Mouse (Mus musculus): ENCODE data around the gene Mrgprh.

Gene Mrgprh

DNA sequence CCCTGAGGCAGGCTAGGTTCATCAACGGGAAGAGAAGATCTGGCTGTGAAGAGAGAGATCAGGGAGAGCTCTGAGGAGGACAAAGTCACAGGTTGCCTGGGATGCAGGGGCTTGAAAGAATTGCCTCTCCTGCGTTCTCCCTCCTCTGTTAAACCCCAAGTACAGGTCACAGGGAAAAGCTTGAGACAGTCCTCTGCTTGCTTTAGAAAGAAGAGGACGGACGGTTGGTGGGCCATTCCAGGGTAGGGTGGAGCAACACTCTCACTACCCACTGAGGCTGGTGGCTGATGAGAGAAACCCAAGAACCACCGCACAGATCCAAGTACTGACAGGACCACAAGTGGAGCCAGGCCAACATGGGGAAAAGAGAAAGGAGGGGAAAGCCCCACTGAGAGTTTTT, at the start of gene Mrgprh:
Mrgprh (plus strand) TSS at position 301 of the 400 bp plus-strand sequence.
- in situ Hi-C loops (cut with MboI, MseI): loop anchor here (5.0 kb wide), 1 partner anchor 37 kb away; the partner anchor contains the start of gene Pnldc1

DNA sequence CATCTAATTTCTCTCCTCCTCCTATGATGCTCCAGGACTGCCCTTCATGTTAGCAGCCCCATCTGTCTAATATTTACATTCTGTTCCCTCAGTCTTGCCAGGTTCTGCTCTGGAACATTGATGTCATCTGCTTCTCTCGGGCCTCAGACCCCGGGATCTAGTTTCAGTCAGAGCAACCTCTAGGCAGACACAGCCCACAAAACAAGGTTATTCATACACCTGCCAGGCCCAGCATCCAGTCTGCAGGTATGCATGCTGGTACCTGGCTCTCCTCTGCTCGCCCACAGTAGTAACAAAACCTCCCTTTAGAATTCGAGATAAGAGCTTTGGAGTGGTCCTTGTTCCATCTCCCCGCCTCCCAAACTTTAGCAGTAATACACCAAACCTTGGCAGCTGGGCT, 45.5 kb upstream of the Mrgprh start:
- in situ Hi-C loops (cut with MboI, MseI): loop anchor here (25.0 kb wide), 1 partner anchor 507 kb away; no protein-coding TSS in a partner anchor

DNA sequence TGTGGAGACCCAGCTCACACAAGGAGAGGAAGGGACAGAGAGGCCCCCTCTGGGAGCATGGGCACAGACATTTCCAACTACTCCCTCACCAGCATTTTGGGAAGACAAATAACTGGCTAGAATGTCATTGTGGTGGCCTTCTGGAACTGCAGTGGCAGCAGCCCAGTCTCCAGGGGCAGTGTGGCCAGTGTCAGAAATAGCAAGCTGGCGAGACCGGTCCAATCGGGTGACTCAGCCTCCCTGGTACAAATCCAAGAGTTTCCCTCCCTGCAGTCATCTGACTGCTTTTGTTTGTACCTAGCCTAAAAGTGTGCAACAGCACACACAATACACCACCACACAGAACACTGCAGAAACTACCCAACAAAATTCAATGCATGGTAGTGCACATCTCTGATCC, 43.6 kb upstream of the Mrgprh start:
- in situ Hi-C loops (cut with MboI, MseI): loop anchor here (25.0 kb wide), 1 partner anchor 505 kb away; no protein-coding TSS in a partner anchor

DNA sequence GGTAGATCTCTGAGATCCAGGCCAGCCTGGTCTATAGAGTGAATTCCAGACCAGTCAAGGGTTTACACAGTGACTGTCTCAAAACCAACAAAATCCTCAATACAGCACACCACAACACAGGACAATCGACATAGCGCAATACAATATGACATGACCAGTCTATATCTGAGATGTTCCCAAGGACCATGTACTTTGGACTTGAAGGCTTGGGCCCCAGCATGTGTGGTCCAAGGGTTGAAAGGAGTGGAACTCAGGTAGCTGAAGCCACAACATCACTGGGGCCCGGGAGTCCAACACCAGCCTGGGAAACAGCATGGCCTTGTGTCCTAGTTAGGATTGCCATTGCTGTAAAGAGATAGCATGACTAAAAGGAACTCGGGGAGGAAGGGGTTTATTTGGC, 43.2 kb upstream of the Mrgprh start:
- in situ Hi-C loops (cut with MboI, MseI): loop anchor here (25.0 kb wide), 1 partner anchor 505 kb away; no protein-coding TSS in a partner anchor

DNA sequence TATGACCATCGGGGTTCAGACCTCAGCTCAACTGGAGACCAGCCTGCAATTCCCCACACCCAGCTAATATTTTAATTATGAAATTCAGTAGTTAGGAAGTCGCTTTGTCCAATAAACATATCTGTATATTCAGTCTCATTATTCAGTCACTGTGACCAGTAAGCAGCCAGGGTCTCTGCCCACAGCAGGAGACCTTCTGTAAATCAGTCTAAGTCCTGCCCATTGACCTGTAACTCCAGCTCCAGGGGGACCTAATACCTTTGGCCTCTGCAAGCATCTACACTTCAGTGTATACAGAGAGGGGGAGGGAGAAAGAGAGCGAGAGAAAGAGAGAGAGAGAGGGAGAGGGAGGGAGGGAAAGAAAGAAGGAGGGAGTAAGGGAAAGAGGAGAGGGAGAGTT, 41.5 kb upstream of the Mrgprh start:
- in situ Hi-C loops (cut with MboI, MseI): loop anchor here (25.0 kb wide), 1 partner anchor 503 kb away; no protein-coding TSS in a partner anchor

DNA sequence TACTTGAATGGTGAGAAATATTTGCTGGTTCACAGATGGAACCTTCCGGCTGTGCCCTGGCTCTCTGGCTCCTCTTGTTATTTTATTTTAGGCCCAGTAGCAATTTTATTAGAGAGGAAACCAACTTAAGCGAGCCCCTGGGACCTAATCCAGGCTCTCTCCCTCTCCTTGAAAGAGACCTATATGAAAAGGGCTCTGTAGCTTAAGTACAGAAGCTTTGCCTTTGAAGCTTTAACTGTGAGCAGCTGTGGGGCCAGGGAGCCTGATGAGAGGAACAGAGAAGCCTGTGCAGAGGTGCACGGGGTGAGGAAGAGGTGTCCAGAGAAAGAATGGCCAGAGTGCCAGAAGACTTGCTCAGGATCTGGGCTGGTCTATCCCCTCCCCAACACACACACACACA, 41.0 kb upstream of the Mrgprh start:
- in situ Hi-C loops (cut with MboI, MseI): loop anchor here (25.0 kb wide), 1 partner anchor 502 kb away; no protein-coding TSS in a partner anchor

DNA sequence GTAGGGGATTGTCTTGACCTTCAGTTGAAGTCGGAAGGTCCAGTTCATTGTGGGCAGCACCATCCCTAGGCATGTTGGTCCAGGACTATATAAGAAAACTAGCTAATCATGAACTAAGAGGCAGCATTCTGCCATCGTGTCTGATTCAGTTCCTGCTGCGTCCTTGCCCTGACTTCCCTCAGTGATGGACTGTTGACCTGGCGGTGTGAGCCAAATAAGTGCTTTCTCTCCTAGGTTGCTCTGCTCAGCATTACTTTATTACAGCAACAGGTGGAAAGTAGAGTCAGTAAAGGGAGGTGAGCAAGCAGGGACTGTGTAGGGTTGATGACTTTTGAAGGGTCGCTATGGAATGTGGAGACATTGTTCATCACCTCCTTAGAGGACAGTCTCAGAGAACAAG, 40.1 kb upstream of the Mrgprh start:
- in situ Hi-C loops (cut with MboI, MseI): loop anchor here (25.0 kb wide), 1 partner anchor 502 kb away; no protein-coding TSS in a partner anchor

DNA sequence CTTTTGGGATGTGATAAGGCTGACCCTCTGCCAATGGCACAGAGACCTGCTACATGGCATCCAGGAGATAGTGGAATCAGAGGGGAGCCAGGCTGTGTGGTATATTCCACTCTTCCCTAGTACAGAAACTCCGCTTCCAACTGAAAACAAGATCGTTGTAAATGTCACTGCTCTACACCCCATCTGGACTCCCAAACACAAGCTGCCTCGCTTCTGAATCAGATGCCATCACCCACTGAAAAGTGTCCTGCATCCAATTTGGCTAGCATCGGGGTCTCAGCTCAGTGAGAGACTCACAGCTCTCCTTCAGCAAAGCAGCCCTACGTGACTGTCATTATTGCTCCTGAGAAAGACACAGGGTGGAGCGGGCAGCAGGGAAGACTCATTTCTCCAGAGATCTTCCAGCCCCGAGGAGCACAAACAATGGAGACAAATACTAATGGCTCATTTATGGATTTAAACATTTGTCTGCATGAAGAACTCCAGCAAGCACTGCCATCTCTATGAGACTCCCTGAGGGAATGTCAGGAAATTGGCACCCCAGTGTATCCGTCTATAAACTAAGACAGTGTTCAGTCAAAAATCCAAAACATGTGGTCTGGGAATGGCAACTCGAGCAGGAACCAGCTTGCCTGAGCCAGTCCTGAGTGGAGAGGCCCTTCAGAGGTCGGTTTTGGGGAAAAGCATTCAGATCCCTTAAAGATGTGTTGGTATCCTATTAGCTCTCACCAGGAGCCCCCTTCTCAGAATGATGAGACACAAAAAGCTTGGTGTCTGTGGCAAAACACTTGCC, 36.2 kb upstream of the Mrgprh start:
- in situ Hi-C loops (cut with MboI, MseI): loop anchor here (25.0 kb wide), 1 partner anchor 498 kb away; no protein-coding TSS in a partner anchor

DNA sequence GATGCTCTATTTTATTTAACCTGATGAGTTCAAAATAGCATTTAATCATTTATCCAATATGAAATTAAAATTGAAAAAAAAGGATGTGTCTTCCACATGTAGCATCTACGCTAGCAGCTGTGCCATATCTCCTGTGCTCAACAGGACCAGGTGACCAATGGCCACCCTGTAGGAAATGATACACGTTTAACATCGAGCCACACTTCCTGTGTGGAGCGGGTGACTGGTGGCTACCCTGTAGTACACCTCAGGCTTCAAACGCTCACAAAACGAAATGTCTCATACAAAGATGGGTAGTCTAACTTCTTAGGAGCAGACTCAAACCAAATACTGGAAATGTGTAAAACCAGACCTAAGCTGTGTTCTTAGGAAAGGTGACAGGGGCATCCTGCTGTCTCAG, 32.0 kb upstream of the Mrgprh start:
- in situ Hi-C loops (cut with MboI, MseI): loop anchor here (25.0 kb wide), 1 partner anchor 493 kb away; no protein-coding TSS in a partner anchor

DNA sequence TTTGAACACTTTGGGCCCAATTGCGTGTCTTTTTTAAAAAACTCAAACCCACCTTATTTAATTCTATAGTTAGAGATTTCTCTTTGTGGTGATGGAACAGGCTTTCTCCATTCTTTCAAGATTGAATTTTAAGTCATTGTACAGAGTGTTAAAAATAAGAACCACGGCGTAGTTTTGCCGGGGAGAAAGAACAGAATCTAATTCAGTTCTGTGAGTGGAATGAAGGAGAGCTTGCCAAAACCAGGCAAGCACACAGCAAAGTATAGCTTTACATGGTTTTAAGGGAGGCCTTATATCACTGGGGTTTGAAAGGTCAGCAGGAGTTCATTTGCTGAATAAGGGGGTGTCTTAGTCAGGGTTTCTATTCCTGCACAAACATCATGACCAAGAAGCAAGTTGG, 31.3 kb upstream of the Mrgprh start:
- in situ Hi-C loops (cut with MboI, MseI): loop anchor here (25.0 kb wide), 1 partner anchor 493 kb away; no protein-coding TSS in a partner anchor

DNA sequence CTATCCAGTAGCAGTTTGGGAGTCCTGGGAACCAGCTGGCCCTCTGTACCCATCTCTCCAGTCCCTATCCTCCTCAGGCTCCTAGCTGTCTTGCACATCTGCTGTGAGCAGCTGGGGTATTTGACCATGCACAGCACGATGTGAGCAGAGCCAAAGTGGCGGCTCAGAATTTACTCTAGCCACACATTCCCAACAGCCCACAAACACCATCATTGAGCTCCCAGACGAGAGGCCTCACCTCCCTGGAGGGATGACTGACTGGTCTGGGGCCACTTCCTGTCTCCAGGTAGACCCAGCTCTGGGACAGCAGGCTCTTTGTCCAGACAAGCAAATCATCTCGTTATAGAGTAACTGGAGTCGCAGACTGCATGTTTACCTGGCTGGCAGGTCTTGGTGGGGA, 30.0 kb upstream of the Mrgprh start:
- in situ Hi-C loops (cut with MboI, MseI): loop anchor here (25.0 kb wide), 1 partner anchor 491 kb away; no protein-coding TSS in a partner anchor

DNA sequence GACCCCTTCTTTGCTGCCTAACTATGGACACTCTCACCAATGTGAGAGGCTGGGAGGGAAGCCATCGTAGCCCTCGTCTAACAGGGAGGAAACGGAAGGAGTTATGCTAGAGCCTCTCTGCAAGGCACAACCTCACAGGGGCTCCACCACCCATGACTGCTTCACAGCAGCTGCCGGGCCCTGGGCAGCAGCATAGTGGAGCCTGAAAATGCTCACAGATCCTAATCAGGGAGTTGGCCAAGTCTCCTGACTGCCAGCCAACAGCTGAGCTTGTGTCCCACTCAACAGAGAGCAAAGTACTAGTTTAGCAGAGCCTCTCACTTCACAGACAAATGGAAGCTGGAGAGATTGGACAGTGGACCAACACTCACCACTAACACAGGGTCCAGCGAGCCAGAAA, 29.4 kb upstream of the Mrgprh start:
- in situ Hi-C loops (cut with MboI, MseI): loop anchor here (25.0 kb wide), 1 partner anchor 491 kb away; no protein-coding TSS in a partner anchor

DNA sequence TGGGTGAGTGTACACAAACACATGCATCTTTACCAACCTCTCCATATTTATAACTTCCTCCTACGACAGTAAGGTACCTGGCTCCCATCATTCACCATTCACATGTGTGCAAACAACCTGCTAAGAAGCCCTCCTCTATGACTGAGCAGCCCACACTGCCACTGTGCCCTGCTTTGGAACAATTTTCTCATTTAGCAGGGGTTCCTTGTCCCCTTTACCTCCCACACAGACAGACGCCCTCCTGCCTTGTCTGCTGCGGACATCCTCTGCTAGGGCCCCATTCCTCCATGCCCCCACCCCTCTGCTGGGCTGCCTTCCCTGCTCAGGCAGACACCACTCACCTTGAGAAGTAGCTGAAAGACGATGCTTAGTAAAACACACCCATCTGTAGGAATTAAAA, 28.1 kb upstream of the Mrgprh start:
- in situ Hi-C loops (cut with MboI, MseI): loop anchor here (25.0 kb wide), 1 partner anchor 490 kb away; no protein-coding TSS in a partner anchor

DNA sequence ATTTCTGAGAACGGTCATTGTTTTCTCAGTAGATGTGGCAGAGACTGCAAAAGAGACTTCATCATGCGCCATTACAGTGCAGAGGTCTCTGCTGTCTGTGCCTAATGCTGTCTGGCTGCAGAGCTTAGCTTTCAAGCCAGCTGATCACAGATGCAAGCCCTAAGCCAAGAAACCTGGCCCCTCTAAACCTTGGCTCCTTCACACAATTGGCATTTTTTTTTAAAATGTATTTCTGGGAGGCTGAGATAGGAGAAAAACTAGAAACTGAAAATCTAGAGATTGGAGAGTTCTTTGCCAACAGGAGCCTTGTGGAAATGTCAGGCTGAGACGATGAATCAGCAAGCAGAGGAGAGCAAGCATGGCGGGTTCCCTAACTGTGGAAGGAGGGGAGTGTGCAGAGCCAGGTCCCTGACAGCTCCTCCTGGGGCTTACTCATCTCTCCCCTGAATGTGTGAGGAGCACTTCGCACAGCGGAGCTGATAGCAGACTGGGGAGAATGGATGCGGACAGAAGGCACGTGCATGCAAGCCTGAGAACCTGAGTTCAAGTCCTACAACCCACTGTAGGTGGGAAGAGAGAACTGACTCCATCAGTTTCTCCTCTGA, 26.0 kb upstream of the Mrgprh start:
- in situ Hi-C loops (cut with MboI, MseI): loop anchor here (25.0 kb wide), 1 partner anchor 487 kb away; no protein-coding TSS in a partner anchor

DNA sequence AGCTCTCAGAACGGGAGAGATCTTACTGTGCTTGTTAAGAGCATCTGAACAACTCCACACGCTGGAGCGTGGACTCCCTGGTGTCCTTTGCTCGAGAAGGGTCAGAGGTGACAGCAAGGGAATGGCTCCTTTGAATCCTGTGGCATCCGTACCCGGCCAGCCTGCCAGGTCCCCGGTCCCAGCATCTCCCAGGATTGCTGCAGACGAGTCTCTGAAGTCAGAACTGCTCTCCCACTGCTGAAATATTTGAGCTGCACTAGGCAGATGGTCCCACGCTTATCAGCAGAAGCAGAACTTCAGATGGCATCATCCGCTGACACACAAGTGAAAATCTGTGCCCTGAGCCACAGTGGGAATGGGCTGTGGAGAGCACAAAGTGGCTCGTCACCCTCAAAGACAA, 24.1 kb upstream of the Mrgprh start:
- in situ Hi-C loops (cut with MboI, MseI): no loop called here

DNA sequence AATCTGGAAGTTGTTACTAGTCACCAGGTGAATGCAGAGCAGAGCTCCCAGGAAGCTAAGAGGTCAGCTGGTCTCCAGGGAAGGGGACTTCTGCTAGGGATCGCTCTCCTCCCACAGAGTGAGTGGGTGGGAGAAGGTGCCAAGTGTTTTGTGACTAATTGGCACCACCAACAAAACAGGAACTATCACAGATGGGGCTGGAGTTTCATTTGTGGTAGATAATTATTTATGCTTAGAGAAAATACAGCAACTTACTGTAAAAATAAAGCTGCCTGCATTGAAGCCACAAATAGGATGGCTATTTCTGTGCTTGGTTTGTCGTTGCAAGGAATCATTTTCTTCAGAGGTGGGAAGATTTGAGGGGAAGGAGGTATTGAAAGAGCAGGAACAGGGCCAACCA, 22.0 kb upstream of the Mrgprh start:
- in situ Hi-C loops (cut with MboI, MseI): no loop called here

DNA sequence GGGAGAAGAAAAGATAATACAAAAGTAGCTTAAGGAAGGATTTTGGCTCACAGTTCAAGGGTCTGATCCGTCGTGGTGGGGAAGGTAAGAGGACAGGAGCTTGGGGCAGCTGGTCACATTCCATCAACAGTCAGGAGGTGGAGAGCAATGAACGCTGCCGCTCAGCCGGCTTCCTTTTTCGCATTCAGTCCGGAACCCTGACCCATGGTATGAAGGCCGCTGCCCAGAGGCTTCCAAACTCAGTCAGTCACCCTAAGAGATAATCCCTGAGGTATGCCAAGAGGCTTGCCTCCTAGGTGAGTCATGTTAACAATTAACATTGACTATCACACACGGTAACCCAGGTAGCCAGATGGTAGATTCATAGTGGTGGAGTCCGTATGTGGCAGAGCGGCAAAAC, 21.4 kb upstream of the Mrgprh start:
- in situ Hi-C loops (cut with MboI, MseI): no loop called here

DNA sequence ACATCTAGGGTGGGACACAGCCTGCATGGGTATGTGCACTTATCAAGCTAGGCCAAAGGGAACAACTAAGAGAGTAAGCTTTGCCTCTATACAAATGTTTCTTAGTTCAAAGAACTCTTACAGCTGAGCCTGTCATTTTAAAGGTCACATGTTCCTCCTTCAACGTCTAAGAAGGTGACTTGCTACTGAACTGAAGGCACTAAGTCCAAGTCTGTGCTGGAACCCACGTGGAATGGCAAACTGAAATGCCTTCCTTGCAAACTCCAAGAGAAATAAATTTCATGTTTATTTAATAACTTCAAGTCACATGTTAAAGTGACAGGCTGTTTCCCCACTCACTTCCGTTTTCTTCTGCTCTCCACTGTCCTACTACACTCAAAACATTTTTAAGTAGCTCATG, 18.4 kb upstream of the Mrgprh start:
- in situ Hi-C loops (cut with MboI, MseI): no loop called here

DNA sequence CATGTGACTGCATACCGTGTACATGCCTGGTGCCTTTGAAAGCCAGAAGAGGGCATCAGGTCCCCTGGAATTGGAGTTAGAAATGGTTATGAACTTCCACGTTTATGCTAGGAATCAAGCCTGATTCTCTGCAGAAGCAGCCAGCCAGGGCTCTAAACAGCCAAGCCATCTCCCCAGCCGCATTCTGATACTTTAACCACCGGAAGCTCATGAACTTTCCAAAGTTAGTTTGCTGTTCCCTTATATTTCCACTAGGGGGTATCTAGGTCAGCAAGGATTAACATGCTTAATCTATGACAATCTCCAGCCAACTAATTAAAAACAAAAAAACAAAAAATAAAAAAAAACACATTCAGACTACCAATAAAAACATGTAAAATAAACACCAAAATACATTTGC, 17.8 kb upstream of the Mrgprh start:
- in situ Hi-C loops (cut with MboI, MseI): no loop called here

DNA sequence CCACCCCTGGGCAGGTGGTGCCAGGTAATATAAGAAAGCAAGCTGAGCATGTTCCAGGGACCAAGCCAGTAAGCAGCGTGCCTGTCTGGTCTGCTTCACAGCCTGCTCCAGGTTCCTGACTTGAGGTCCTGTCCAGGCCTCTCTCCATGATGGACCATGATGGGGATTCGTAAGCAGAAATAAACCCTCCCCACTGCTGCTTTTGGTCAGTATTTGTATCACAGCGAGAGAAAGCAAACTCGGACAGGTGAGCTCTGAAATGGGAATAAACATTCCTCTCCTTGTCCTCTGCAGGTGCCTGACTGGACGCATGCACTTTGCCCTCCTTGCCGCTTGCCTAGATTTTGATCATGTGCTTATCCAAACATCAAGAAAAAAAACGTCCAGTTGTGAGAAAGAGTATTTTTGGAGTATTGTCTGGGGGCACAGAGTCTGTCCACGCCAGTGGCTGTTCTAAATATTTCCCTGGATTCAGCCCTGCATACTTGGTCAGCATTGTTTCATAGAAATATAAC, 16.8 kb upstream of the Mrgprh start:
- in situ Hi-C loops (cut with MboI, MseI): no loop called here

DNA sequence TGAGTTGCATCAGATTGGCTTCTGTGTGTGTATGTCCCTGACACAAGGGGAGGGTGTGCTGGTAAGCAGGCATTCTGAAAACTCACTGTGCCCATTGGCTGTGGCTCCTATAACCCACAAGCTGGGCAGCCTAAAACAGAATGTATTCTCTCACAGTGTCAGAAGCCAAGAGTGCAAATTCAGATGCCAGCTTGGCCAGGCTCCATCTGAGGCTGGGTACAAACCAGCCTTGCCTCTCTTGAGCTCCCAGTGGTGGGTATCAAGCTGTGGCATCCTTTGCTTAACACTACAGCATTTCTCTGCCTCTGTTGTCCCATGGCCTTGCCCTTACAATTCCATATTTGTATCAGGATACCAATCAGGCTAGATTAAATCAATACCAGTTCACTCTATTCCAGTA, 11.7 kb upstream of the Mrgprh start:
- in situ Hi-C loops (cut with MboI, MseI): no loop called here

DNA sequence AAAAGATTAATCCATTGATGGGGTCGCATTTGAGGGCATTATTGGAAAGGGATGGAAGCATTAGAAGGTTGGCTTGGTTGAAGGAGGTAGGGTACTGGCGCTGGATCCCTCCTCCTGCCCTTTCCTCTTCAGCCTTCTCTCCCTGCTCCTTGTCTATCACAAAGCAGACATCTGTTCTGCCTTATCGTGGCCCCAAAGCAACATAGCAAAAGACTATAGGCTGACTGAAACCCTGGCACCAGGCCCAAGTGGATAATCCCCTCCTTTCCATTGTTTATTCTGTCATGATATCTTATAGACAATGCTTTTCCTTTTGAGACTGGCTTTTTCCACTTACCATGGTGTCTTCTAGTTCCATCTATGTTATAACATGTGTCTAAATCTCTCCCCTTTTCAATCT, 10.4 kb upstream of the Mrgprh start:
- in situ Hi-C loops (cut with MboI, MseI): no loop called here

Data from regulatory T cell (primary cell).